Mouse (Mus musculus) liver, embryonic 14.5 days (tissue): Measurements from ENCODE around the gene Rps2.

ENCODE experiments used
- CTCF ChIP-seq: IDR thresholded peaks from 2 replicates; pipeline ENCODE4 v1.5.1; 2016; ENCODE audit warnings: antibody characterized with exemption, low read depth, control low read depth
- EP300 ChIP-seq: IDR thresholded peaks from 2 replicates; pipeline ENCODE4 v1.6.1; 2016; ENCODE audit warnings: antibody characterized with exemption, low read depth

GRCm38 (mm10) chr17:24727618-24728017 is 9.7 kb downstream of the Rps2 start, which contains the start of gene Rpl3l:
- TF ChIP-seq CTCF, result no peak
- no peak for TF ChIP-seq EP300
